Mouse (Mus musculus) heart, adult 8-10 months (tissue): ENCODE results near the gene Nmi. TPM values are rescaled to one million over a fixed set of nuclear protein-coding genes. Genes with fewer than 3 reads are reported as not detected.
"Not testable (repeated sequence)": the region's sequence is repeated elsewhere in the genome, so short reads cannot be mapped to it uniquely, and the experiment has no call there.

ENCODE experiments used
- DNase-seq: peaks from one replicate; pipeline ENCODE4 v3.0.0; 2022; ENCODE audit warnings: low spot score
- total RNA-seq, 4 experiments: library from RNA; stranded (reverse); gene quantifications; 2 replicates each; pipeline ENCODE4 v1.2.4; 2022

Gene Nmi
- total RNA-seq, result 1 to 10 TPM; 4.5 to 8.7 (median 6.3) TPM

DNA sequence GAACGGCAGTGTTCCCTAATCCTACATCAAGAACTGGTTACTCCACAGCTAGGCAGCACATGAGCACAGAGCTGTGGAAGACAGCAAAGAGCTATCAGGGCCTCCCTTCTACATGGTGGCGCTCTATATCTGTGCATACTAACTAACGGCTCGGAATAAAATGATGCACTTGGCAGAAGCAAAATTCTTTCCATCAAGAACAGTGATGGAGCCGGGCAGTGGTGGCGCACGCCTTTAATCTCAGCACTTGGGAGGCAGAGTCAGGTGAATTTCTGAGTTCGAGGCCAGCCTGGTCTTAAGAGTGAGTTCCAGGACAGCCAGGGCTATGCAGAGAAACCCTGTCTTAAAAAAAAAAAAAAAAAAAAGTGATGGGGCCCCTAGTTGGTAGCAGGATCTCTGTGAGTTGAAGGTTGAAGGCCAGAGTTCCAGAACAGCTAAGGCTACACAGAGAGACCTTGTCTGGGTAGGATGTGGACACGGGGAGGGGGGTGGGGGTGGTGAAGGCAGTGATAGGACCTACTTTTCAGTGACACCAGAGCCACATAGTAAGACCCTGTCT is at the start of gene Nmi:
TSS of gene Nmi (minus strand) at position 85 of the 559 bp plus-strand sequence.
- no peak for DNase-seq

DNA sequence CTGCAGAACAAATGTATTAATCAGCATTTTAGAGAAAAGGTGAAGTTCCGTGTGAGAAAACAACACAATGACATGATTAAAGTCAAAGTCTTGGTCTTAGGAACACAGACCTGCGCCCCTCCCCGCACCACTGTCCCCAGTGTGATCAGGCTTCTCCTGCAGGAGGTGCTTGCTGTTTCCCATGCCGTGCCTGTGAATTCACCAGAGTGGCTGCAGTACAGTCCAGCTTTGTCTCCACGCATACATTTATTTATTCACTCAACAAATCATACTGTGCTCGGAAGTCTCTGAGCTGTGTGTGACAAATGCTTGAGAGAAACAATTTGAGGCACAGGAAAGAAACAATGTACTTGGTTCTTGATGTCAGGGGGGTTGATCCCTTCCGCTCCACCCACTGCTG is 43.1 kb upstream of the Nmi start:
- DNase-seq, result no peak

DNA sequence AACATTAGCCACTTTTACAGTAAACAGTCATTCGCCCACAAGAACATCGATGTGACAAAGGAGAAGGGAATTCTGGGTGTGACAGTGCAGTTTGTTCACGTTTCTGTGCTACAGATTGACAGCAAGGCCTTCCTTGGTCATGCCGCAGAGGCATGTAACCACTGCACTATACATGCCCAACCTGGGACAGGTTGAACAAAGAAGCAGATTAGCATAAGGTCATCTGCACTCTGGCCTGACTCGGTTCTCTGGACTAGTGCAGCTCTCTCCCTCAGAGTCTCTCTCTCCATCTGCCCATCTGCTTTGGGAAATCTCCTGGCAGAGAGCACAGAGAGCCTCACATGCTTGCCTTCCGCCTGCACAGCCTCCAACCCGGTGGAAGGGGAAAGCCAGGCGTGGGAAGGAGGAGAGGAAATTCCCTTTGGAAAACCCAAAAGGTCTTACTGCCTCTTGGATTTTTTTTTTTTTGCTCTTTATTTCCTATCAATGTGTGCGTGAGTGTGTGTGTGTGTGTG is 40.1 kb upstream of the Nmi start:
- DNase-seq, result peak; percentile 16

DNA sequence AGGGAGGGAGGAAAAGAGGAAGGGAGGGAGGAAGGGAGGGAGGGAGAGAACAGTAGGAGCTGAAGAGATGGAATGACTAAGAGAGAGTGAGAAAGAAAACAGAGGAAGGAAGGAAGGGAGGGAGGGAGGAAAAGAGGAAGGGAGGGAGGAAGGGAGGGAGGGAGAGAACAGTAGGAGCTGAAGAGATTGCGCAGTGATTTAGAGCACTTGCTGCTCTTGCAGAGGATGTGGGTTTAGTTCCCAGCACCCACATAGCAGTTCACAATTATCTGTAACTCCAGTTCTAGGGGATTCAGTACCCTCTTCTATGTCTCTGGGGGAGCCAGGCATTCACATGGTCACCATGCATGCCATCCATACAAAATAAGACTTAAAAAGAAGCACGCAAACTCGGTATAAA is 38.5 kb upstream of the Nmi start:
- not testable (repeated sequence) for DNase-seq

DNA sequence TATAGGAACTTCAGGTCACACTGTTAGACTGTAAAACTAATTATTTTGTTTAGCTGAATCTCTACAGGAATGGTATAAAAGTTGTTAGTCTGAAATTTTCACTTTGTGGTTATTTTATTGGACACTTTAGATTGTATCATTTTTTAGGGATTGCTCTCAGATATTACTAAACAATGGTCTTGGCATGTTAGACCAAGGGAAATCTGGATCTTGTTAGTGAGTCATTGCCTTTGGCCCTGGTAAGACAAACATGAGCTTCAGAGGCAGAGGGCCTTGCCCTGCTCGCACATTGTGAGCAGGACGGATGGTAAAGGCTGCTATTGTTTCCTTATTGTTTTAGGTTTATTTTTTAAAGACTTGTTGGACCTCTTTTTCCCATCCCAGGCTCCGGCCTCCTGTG is 33.1 kb upstream of the Nmi start:
- DNase-seq, result peak; percentile 21

DNA sequence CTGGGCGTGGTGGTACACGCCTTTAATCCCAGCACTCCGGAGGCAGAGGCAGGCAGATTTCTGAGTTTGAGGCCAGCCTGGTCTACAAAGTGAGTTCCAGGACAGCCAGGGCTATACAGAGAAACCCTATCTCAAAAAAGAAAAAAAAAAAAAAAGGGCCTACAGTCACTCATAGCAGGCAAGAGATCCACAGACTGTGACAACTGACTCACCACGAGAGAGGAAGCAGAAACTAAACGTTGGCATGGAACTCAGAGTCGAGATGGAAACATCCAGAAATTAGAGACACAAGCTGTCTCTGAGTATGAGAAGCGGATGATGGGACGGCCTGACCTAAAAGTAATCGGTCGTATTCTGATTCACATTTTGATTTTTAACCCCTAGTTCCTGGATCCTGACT is 29.0 kb upstream of the Nmi start:
- not testable (repeated sequence) for DNase-seq

DNA sequence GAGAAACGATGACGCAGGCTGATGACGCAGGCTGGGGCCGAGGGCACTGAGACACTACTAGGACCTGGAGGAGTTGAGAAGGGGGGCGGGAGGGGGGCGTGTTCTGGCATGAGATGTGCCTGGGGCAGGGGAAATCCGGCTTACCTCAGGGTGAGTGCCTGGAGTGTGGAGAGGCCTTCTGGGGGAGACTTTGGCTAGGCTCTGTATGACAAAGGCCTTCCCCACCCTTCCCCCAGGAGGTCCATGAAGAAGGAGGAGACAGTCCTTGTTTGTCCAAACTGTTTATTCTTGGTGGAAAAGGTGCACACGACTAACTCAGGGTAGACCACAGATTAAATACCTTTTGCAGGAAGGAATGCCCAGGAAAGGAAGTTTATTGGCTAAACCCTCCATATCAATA is 28.2 kb upstream of the Nmi start:
- no peak for DNase-seq

DNA sequence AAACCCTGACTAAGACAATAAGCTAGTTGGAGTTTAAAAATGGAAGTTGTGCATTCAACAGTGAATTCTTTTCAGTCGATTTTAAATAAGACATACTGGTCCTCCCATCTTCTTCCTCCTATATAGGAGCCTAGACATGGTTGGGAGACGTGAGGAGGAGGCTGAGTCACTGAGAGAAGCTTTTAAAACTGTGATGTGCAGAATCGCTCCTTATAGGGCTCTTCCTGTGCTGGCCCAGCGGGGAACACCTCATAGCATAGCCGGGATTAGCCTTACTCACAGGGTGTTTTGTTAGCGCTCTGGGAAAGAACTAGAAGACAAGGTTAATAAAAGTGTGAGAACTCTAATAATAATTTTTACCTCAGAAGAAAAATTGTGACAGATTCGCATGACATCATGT is 26.7 kb upstream of the Nmi start:
- no peak for DNase-seq

DNA sequence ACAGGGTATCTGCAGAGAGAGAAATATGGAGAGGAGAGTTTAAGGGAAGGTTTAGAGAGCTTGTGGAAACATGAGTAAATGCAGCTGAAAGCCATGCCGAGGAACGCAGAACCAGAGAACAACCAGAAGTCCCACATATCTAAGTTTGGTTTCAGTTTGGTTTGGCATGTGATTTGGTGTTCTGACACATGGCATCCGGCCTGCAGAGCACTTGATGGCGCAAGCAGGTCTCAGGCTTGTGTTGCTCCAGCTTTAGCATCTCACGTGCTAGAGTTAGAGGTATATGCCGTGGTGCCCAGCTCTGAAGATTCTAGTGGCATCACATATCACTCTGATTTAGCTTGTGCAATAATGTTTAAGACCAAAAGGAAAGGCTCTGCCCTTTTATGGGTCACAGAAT is 18.2 kb upstream of the Nmi start:
- no peak for DNase-seq

DNA sequence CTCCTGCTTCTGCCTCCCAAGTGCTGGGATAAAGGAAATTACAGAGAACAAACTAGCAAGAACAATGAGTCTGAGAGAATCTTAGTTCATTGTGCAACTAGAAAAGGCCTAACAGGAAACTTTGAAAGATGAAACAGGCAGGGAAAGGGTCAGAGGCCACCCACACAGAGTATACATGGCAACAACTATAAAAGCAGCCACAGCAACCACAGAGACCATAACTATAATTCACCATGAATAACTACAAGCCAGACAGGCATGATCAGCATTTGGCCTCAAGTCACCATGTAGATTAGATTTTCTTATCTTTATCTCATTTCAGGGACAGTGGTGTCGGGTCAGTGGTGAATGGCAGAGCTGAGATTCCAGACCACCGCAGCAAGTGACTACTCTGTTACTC is 16.3 kb upstream of the Nmi start:
- DNase-seq, result no peak

DNA sequence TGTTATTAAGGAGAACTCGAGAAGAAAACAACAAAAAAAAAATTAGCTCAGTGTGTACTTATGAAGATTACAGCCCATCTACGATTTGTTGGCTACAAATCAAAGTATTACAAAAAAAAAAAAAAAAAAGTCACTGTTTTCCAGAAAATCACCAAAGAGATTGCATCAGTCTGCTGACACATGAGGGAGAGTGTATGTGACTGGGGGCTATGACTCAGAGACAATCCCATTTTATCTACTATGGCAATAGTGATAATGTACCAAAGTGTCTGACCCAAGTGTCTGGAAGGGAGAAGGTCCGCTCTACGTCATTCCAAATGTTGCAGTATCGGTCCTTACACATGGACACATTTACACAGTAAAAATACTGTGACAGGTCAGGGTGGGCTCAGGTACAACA is 13.4 kb upstream of the Nmi start:
- DNase-seq, result peak; percentile 26

DNA sequence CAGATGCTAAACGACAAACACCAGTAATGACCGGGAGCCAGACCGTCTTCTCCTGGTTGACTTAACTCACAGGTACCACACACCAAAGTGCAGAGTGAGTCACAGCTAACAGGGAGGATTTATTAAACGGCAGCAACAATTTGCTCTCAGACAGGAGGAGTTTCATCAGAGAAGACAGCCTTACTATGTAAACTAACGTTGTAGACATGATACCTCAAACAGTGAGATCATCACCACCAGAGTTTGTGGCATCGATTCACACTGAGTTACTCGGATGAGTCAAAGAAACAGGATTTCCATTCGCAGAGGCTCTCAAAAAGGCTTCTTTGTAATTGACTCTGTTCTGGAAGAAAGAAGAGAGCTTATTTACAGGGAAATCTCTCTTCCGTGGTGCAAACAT is 12.9 kb upstream of the Nmi start:
- DNase-seq, result no peak

DNA sequence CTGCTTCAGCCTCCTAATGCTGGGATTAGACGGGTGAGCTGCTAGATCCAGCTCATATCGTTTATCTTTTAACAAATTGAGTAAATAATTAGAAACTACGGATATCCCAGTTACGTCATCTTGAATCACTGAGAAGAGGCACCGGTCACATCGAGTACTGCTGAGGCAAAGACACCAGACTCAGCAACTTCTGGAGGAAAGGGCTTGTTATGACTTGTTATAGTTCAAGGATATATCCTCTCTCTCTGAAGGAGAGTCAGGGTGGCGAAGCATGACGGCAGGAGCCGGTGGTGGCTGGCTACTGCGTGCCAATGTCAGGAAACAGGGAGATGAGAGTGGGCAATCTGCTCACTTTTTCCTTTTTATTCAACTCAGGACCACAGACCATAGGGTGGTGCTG is 11.9 kb upstream of the Nmi start:
- DNase-seq, result no peak

DNA sequence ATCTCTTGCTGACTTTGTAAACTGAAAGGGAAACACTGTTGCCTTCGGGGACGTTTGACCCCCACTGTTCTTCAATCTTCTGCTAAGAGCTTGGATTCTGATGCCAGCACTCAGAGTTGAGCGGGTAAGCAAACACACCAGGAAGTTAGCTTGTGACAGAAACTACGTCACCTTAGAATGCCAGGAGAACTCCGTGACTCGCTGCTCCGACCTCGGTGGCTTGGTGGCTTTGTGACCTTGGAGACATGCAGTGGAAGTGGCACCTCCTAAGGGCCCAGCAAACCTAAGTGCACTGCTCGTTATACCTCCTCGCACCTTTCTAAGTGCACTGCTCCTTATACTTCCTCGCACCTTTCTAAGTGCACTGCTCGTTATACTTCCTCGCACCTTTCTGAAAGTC is 9.0 kb upstream of the Nmi start:
- DNase-seq, result no peak

DNA sequence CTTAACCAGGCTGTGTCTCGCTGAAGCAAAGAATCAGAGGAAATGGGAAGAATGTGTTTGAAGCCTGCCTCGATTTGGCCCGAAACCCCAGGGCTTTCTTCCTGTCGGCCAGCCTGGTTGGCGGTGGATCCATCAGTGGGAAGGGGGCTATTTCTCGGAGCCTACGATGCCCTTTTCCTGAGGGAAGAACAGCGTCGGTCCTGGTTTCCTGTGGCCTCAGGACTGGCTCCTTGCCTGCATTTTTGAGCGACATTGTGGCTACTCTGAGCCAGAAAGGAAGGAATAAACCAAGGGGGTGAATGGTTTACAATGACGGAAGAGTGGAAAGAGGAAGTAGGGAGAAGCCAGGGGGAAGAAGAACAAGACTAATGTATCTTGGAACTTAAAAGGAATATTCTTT is 8.3 kb upstream of the Nmi start:
- DNase-seq, result peak; percentile 24

DNA sequence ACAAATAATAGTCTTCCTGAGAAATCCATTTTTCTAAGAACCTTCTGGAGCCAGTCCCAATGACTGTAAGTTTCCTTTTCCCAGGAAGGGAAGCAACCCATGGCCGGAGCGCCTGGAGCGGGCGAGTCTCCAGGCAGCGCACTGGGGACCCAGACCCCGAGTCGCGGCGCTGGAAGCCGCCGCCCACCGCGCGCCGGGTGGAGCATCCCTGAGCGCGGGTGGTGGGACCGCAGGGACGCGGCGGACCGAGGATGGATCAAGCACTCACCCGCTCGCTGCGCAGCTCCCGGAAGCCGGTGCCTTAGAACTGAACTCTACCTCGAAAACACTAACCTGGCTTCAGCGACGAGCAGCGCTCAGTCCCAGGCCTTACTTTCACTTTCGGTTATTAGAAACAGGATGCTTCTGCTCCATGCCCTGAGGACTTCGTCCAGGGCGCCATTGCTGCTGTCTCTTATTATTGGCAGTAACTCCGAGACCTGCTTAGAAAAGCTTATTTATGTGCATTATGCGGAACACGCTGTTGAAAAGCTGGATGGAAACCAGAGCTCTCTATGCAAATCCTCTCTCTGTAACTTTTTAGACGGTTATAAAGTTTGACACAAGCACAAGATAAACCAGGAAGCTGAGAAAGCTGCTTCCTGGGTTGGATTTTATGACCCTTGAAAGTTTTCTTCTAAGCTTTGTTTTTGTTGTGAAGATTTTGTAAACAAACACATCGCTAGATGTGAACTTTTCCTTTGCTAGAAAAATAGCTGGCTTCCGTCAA is 469 bp downstream of the Nmi start:
- peak; percentile 66 for DNase-seq

DNA sequence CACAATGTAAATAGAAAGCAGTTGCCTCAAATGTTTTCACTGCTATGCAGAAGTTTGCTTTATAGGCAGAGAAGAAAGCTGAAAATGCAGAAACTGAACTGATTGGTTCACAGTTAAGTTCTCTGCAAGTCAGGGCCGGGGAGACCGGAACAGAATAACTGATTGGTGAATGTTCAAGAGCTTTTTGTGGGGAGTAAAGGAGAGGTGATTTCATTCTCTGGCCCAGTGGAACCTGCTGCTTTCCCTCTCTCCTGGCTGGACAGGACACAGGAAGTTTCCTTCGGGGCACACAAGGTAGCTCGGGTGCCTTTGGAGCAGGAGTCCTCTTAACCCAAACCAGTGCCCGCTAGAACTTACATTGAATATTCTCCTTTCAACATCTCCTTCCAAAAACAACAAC is 1.2 kb downstream of the Nmi start:
- DNase-seq, result peak; percentile 47

DNA sequence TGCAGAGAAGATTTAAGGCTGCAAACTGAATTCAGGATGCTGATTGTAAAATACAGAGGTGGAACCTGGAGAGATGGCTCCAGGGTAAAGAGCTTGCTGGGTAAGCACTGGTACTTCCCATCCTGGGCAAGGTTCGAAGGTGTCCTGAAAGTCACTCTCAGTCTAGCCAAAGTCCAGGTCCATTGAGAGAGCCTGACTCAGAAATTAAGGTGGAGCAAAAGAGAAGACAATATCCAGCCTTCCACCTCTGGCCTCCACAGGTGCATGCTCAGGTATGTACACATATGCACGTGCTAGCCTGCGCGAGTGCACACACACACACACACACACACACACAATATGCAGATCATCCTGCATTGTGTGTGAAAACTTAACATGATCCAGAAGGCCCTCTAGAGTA is 2.4 kb downstream of the Nmi start:
- no peak for DNase-seq

DNA sequence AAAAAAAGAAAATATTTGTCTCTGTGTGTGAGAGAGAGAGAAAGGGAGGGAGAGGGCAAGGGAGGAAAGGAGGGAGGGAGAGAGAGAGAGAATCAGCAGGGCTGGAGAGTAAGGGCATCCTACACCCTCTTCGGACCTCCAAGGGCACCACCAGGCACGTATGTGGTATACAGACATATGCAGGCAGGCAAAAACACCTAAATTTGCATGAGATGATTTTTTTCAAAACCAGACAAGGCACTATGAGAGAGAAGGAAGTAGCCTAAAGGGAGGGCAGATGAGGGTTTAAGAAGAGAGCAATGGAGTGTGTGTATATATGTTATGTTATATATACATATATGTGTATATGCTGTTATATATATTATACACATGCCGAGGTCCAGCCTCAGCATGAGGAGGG is 6.0 kb downstream of the Nmi start:
- no peak for DNase-seq

DNA sequence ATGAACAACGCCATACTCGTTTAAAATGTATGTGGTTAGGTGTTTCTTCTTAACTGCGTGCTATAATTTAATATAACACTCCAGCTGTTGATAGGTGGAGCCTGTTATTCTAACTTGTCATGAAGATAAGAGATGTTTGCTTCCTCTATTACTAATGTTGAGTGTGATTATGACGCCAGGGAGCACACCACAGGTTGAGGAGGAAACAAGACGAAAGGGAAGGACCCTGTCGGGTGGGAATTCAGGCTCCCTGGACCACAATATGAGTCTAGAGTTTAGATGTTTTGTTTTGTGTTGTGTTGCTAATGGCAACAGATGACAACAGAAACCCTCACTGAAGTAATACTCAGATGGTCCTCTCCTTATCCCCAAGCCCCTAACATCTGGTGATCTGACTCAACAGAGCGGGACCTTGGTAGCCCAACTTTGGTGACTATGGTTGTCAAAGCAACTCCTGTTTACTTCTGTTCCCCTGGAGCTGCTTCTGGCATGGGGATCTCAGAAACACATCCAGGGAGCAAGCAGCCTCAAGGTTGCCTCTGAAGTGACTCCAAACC is 19.6 kb downstream of the Nmi start:
- no peak for DNase-seq

DNA sequence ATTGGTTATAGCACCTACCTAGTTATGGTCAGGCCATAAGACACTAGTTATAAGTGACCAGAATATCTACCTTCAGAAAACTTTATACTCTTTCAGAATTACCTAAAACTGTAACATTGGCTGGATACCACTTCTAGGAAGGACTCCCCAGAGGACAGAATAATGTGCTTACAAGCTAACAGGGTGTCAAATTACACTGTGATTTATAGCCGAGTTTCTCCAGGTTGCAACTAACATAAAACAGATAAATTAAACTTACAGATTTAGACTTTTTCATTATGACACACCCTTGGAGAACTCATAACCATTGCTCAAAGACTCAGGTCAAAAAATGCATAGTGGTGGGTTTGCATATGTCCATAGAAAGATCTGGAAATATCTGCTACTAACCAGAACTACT is 22.4 kb downstream of the Nmi start:
- DNase-seq, result no peak

DNA sequence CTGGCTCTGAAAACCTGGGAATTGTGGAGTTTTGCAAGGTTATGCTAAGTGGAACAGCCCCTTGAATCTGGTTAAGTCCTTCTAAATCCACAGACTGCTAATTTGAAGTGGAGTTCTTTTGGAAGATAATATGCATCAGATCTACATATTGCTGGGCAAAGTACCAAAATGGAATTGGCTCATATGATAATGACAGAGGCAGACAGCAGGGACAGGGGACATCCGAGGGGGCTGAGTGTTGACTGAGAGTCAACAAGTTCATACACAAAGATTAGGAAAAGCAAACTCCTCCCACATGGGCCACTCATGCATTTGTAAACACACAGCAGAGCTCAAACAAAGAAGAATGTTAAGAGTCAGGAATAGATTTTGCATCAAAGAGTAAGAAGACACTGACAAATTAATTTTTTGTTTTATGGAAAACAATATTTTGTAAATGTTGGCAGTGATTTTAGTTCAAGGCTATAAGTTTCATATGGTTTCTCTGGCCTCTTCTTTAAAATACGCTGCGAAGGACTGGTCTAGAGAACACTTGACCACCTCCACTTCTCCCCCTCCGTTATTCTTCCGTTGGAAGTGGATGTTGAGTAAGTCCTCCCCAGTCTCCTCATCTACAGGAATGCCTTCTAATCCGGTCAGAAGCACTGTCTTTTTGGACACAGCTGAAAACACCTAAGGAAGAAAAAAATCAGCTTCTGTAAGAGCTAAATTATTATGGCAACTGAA is 25.0 kb downstream of the Nmi start:
- DNase-seq, result no peak

DNA sequence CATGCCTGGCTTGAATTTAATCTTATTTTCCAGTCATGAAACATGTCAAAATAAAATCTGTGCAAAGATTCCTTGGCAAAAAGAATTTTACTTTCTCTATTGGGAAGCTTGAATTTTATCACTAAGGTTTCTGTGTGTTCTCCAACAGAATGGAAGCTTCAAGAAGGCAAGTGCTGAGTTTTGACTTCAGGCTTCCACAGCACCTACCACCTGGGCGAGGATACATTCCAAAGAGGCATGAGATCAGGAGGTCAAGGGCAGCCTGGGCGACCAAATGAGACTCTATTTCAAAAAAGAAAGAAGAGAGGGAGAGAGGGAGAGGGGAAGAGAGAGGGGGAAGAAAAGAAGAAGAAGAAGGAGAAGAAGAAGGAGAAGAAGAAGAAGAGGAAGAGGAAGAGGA is 27.5 kb downstream of the Nmi start:
- no peak for DNase-seq
